Mouse (Mus musculus): Measurements from ENCODE around the gene Otx2. TPM values are rescaled to one million over a fixed set of nuclear protein-coding genes. Genes with fewer than 3 reads are reported as not detected.
A peak's percentile ranks its signal among the peaks of the same experiment; 100 is the strongest.

Gene Otx2
- not detected in 2 replicates for polyA plus RNA-seq (2015; fragmentation: Nextera tagmentation; extraction: Ambion mirVana)

DNA sequence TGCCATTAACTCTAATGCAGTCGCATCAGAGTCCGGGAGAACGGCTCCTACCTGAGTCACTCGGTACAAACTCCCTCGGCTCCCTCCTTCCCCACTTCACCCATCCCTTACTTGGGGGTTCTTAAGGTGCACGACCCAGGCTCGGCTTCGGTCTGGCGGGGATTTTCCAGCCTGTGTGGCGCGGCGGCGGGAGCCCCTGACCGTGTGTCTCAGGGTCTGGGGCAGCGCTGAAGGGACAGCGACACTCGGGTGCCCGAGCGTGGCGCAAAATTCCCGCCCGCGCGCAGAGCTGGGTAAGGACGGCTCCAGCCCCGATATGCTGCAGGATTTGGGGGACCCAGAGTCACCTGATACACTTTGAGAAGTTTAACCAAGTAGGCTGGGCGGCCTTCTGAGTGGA, at the start of gene Otx2:
Gene Otx2, minus strand, starts transcription at position 279 of the 400 bp plus-strand sequence.
- Histone ChIP-seq H3K27ac (ENCODE audit: low read length) (no peak within 1 kb of the TSS), H3K4me3 (ENCODE audit: low read length) (peak within 1 kb of the TSS; percentile 6; the same call in 1 of the 2 replicates), H3K9ac (replicated peaks; ENCODE audit: low read length) (no peak within 1 kb of the TSS), H3K36me3 (ENCODE audit: insufficient read depth, low read length) (no peaks in the 10 kb centered on the region), H3K4me1 (ENCODE audit: insufficient read depth, low read length) (no peaks in the 10 kb centered on the region), H3K9me3 (ENCODE audit: low read length) (no peaks in the 10 kb centered on the region), H3K27me3 (ENCODE audit: insufficient read depth, low read length) (peaks cover 95% of the 10 kb centered on the region), H3K4me2 (replicated peaks; ENCODE audit: low read depth, low read length) (no peak within 1 kb of the TSS)
- no peak for ATAC-seq (ENCODE audit: low FRiP score, low TSS enrichment)
- under 1% methylated on average over 27 of the region's 27 CpGs for WGBS

DNA sequence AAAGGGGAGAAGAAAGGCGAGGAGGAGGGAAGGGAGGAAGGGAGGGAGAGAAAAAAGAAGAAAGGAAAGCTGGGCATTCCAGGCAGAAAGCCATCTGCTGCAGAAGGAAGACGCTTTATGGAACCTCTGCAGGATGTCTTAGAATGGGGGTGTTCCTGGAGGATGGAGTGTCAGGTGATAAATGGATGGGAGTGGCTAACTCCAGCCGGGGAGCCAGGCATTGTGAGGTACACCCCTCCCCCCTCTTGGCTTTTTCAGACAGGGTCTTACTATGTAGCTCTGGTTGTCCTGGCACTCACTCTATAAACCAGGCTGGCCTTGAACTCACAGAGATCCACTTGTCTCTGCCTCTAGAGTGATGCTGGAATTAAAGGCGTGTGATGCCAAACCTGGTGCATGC, 49.1 kb upstream of the Otx2 start:
- no peak for ATAC-seq (ENCODE audit: low FRiP score, low TSS enrichment)
- Histone ChIP-seq H3K36me3 (ENCODE audit: insufficient read depth, low read length) (no peaks in the 10 kb centered on the region), H3K4me2 (replicated peaks; ENCODE audit: low read depth, low read length) (no peak overlapping the region), H3K27ac (ENCODE audit: low read length) (no peak overlapping the region), H3K4me1 (ENCODE audit: insufficient read depth, low read length) (no peaks in the 10 kb centered on the region), H3K27me3 (ENCODE audit: insufficient read depth, low read length) (no peaks in the 10 kb centered on the region), H3K9me3 (ENCODE audit: low read length) (no peaks in the 10 kb centered on the region), H3K4me3 (ENCODE audit: low read length) (no peak overlapping the region), H3K9ac (replicated peaks; ENCODE audit: low read length) (no peak overlapping the region)
- 29% methylated on average over 4 of the region's 4 CpGs for WGBS

- no peaks in the 10 kb centered on the region for H3K27me3 ChIP-seq (ENCODE audit: insufficient read depth, low read length)
- no peak overlapping the region for H3K27ac ChIP-seq (ENCODE audit: low read length)
- H3K4me2 ChIP-seq (replicated peaks; ENCODE audit: low read depth, low read length): no peak overlapping the region
- 75% methylated on average over 3 of the region's 3 CpGs for WGBS
- no peaks in the 10 kb centered on the region for H3K4me1 ChIP-seq (ENCODE audit: insufficient read depth, low read length)
- H3K9me3 ChIP-seq (ENCODE audit: low read length): no peaks in the 10 kb centered on the region
- H3K4me3 ChIP-seq (ENCODE audit: low read length): no peak overlapping the region
- H3K9ac ChIP-seq (replicated peaks; ENCODE audit: low read length): no peak overlapping the region
- H3K36me3 ChIP-seq (ENCODE audit: insufficient read depth, low read length): no peaks in the 10 kb centered on the region
- no peak for ATAC-seq (ENCODE audit: low FRiP score, low TSS enrichment)
These were observed 45.7 kb upstream of the Otx2 start for GRCm38 (mm10) chr14:48719296-48719695.

GRCm38 (mm10) chr14:48717632-48718279, 44.1 kb upstream of the Otx2 start:
- no peak overlapping the region for H3K9ac ChIP-seq (replicated peaks; ENCODE audit: low read length)
- H3K27ac ChIP-seq (ENCODE audit: low read length): no peak overlapping the region
- H3K4me1 ChIP-seq (ENCODE audit: insufficient read depth, low read length): no peaks in the 10 kb centered on the region
- H3K4me2 ChIP-seq (replicated peaks; ENCODE audit: low read depth, low read length): no peak overlapping the region
- no peaks in the 10 kb centered on the region; the same call in 1 of the 2 replicates for H3K27me3 ChIP-seq (ENCODE audit: insufficient read depth, low read length)
- H3K36me3 ChIP-seq (ENCODE audit: insufficient read depth, low read length): no peaks in the 10 kb centered on the region
- WGBS: 72% methylated on average over 8 of the region's 8 CpGs
- no peaks in the 10 kb centered on the region for H3K9me3 ChIP-seq (ENCODE audit: low read length)
- ATAC-seq (ENCODE audit: low FRiP score, low TSS enrichment): no peak
- H3K4me3 ChIP-seq (ENCODE audit: low read length): no peak overlapping the region

DNA sequence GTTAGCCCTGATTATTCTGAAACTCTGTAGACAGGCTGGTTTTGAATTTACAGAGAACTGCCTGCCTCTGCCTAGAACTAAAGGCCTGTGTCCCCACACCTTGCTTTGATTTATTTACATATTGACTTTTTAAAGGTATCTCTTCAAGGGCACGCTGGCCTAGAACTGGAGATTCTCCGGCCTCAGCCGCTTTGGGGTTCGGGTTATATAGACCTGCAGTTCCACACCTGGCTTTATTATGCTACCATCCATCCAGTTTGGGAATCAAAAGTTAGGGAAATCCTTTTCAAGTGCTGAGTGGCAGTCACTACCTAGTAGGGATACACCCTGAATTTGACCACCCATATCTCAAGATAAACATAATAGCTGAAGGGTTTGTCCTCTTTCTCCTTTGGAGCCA, 42.8 kb upstream of the Otx2 start:
- Histone ChIP-seq H3K36me3 (ENCODE audit: insufficient read depth, low read length) (no peaks in the 10 kb centered on the region), H3K9me3 (ENCODE audit: low read length) (no peaks in the 10 kb centered on the region), H3K4me3 (ENCODE audit: low read length) (no peak overlapping the region), H3K27ac (ENCODE audit: low read length) (no peak overlapping the region), H3K27me3 (ENCODE audit: insufficient read depth, low read length) (peaks cover 7% of the 10 kb centered on the region; the same call in 1 of the 2 replicates), H3K4me2 (replicated peaks; ENCODE audit: low read depth, low read length) (no peak overlapping the region), H3K9ac (replicated peaks; ENCODE audit: low read length) (no peak overlapping the region), H3K4me1 (ENCODE audit: insufficient read depth, low read length) (no peaks in the 10 kb centered on the region)
- ATAC-seq (ENCODE audit: low FRiP score, low TSS enrichment): no peak
- 81% methylated on average over 4 of the region's 4 CpGs for WGBS

DNA sequence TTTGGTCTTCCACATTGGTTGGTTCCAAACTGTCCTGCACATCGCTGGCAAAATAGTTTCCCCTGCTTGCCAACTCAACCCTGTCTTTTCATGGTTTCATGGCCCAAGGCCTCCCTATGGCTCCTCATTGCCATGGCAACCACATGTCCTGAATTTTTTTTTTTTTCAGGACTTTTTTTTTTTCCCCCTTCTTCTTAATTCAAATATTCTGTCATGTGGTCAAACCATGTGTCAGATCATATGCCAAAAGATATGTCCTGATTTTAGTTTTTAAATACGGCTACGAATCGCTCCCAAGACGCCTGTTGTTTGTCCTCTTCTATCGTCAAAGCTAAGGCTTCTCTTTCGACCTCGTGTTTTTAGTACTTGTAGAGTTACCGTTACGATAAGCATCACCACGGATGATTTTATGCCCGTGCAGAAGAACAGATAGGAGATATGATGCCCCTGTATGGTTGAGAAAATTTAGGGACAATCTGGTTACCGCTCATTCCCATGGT, 37.3 kb upstream of the Otx2 start:
- H3K9ac ChIP-seq (replicated peaks; ENCODE audit: low read length): no peak overlapping the region
- H3K27ac ChIP-seq (ENCODE audit: low read length): no peak overlapping the region
- H3K4me3 ChIP-seq (ENCODE audit: low read length): no peak overlapping the region
- H3K36me3 ChIP-seq (ENCODE audit: insufficient read depth, low read length): no peaks in the 10 kb centered on the region
- H3K27me3 ChIP-seq (ENCODE audit: insufficient read depth, low read length): peaks cover 59% of the 10 kb centered on the region
- H3K9me3 ChIP-seq (ENCODE audit: low read length): no peaks in the 10 kb centered on the region
- H3K4me2 ChIP-seq (replicated peaks; ENCODE audit: low read depth, low read length): no peak overlapping the region
- no peak for ATAC-seq (ENCODE audit: low FRiP score, low TSS enrichment)
- peaks cover 11% of the 10 kb centered on the region for H3K4me1 ChIP-seq (ENCODE audit: insufficient read depth, low read length)
- WGBS: 76% methylated on average over 13 of the region's 13 CpGs

DNA sequence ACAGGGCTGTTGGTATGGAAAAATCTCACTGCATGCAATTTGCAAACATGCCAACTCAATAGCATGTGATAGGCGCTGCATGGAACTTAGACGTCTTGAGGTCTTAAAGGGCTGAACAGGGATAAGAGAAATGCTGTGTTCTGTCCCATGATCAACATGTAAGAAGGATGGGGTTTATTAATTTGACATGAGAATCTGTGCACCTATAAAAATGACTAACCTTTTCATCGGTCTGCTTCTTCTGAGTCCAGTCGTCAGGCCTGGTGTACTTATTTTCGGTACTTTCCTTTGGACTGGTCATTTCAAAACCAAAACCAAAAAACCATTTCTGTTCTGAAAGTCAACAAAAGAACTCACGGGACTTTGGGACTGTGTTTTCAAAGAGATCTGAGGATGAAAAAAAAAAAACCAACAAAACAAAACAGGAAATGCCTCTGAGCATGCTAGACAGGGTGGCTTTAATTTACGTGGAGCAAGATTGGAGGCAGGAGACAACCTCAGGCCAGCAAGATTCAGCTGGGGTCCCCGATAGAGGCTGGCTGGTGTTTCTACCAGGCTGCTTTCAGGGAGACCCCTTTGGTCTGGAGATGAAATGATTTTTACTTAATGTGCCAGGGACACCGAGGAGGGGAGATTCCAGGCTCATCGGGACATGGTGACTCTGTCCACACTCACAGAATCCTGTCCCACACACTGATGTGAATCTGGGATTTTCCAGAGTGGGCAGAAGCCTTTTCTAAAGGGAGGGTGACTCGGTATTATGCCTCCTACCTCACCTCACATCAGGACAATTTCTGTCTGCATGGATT, 36.6 kb upstream of the Otx2 start:
- ATAC-seq (ENCODE audit: low FRiP score, low TSS enrichment): no peak
- no peak overlapping the region for H3K27ac ChIP-seq (ENCODE audit: low read length)
- peaks cover 64% of the 10 kb centered on the region for H3K27me3 ChIP-seq (ENCODE audit: insufficient read depth, low read length)
- no peaks in the 10 kb centered on the region for H3K9me3 ChIP-seq (ENCODE audit: low read length)
- no peaks in the 10 kb centered on the region for H3K36me3 ChIP-seq (ENCODE audit: insufficient read depth, low read length)
- no peak overlapping the region for H3K9ac ChIP-seq (replicated peaks; ENCODE audit: low read length)
- no peak overlapping the region for H3K4me3 ChIP-seq (ENCODE audit: low read length)
- no peak overlapping the region for H3K4me2 ChIP-seq (replicated peaks; ENCODE audit: low read depth, low read length)
- peaks cover 11% of the 10 kb centered on the region for H3K4me1 ChIP-seq (ENCODE audit: insufficient read depth, low read length)
- 43% methylated on average over 11 of the region's 11 CpGs for WGBS

- no peaks in the 10 kb centered on the region for H3K36me3 ChIP-seq (ENCODE audit: insufficient read depth, low read length)
- H3K4me1 ChIP-seq (ENCODE audit: insufficient read depth, low read length): peaks cover 11% of the 10 kb centered on the region
- peak overlapping the region; percentile 20 for H3K4me3 ChIP-seq (ENCODE audit: low read length)
- H3K4me2 ChIP-seq (replicated peaks; ENCODE audit: low read depth, low read length): peak overlapping the region; percentile 42
- no peaks in the 10 kb centered on the region for H3K9me3 ChIP-seq (ENCODE audit: low read length)
- no peak overlapping the region for H3K9ac ChIP-seq (replicated peaks; ENCODE audit: low read length)
- no peak overlapping the region for H3K27ac ChIP-seq (ENCODE audit: low read length)
- ATAC-seq (ENCODE audit: low FRiP score, low TSS enrichment): no peak
- 2% methylated on average over 20 of the region's 20 CpGs for WGBS
- peaks cover 71% of the 10 kb centered on the region for H3K27me3 ChIP-seq (ENCODE audit: insufficient read depth, low read length)
These were observed 35.9 kb upstream of the Otx2 start for GRCm38 (mm10) chr14:48709371-48710061.

- H3K9ac ChIP-seq (replicated peaks; ENCODE audit: low read length): no peak overlapping the region
- no peaks in the 10 kb centered on the region for H3K36me3 ChIP-seq (ENCODE audit: insufficient read depth, low read length)
- no peak overlapping the region for H3K4me2 ChIP-seq (replicated peaks; ENCODE audit: low read depth, low read length)
- no peak overlapping the region for H3K27ac ChIP-seq (ENCODE audit: low read length)
- WGBS: 5% methylated on average over 6 of the region's 6 CpGs
- H3K9me3 ChIP-seq (ENCODE audit: low read length): no peaks in the 10 kb centered on the region
- H3K4me3 ChIP-seq (ENCODE audit: low read length): no peak overlapping the region
- peaks cover 11% of the 10 kb centered on the region for H3K4me1 ChIP-seq (ENCODE audit: insufficient read depth, low read length)
- H3K27me3 ChIP-seq (ENCODE audit: insufficient read depth, low read length): peaks cover 83% of the 10 kb centered on the region
- no peak for ATAC-seq (ENCODE audit: low FRiP score, low TSS enrichment)
These were observed 34.3 kb upstream of the Otx2 start for GRCm38 (mm10) chr14:48707844-48708383.

Measured in kidney, embryonic 16.5 days (tissue).